Mouse (Mus musculus): Measurements from ENCODE around the gene Rgp1.

GRCm38 (mm10) chr4:43613060-43613730 is 34.7 kb downstream of the Rgp1 start:
- TF ChIP-seq CTCF (IDR thresholded peaks at IDR 0.05; ENCODE audit: extremely low read depth, insufficient read depth, insufficient read length, insufficient replicate concordance) (no peak), POLR2A (IDR thresholded peaks at IDR 0.05; ENCODE audit: low read depth, low read length) (no peak)

All from spleen, adult 2 months (tissue).